Mouse (Mus musculus): ENCODE results near the gene Spsb1. TPM values are rescaled to one million over a fixed set of nuclear protein-coding genes. Genes with fewer than 3 reads are reported as not detected.

Gene Spsb1
- polyA plus RNA-seq, 1 experiment from 2014 or later, result 5.1 TPM

GRCm38 (mm10) chr4:149905302-149905974 lies 49.4 kb downstream of the Spsb1 start:
- H3K4me3 ChIP-seq (ENCODE audit: low read depth, low read length), result no peak overlapping the region
- no peaks in the 10 kb centered on the region for H3K4me1 ChIP-seq (ENCODE audit: control insufficient read depth, insufficient read depth, low read length)
- H3K4me2 ChIP-seq (ENCODE audit: low read length), result no peak overlapping the region
- ATAC-seq, result no peak
- H3K36me3 ChIP-seq (ENCODE audit: control insufficient read depth, insufficient read depth, low read length), result no peaks in the 10 kb centered on the region
- H3K9me3 ChIP-seq (replicated peaks; ENCODE audit: control insufficient read depth, low read length, poor library complexity, severe bottlenecking), result no peaks in the 10 kb centered on the region
- H3K9ac ChIP-seq (ENCODE audit: low read depth, low read length), result no peak overlapping the region
- H3K27me3 ChIP-seq (ENCODE audit: control insufficient read depth, insufficient read depth, low read depth, low read length), result no peaks in the 10 kb centered on the region
- 90% methylated on average over 10 of the region's 10 CpGs for WGBS
- no peak overlapping the region for H3K27ac ChIP-seq (ENCODE audit: low read length)

- ATAC-seq, result no peak
- Histone ChIP-seq H3K27ac (ENCODE audit: low read length) (no peak overlapping the region), H3K9me3 (replicated peaks; ENCODE audit: control insufficient read depth, low read length, poor library complexity, severe bottlenecking) (no peaks in the 10 kb centered on the region), H3K4me3 (ENCODE audit: low read depth, low read length) (no peak overlapping the region), H3K4me2 (ENCODE audit: low read length) (no peak overlapping the region), H3K36me3 (ENCODE audit: control insufficient read depth, insufficient read depth, low read length) (no peaks in the 10 kb centered on the region), H3K27me3 (ENCODE audit: control insufficient read depth, insufficient read depth, low read depth, low read length) (no peaks in the 10 kb centered on the region), H3K4me1 (ENCODE audit: control insufficient read depth, insufficient read depth, low read length) (no peaks in the 10 kb centered on the region), H3K9ac (ENCODE audit: low read depth, low read length) (no peak overlapping the region)
- WGBS, result 76% methylated on average over 5 of the region's 5 CpGs
Measured at GRCm38 (mm10) chr4:149903026-149903425, 51.8 kb downstream of the Spsb1 start.

GRCm38 (mm10) chr4:149901349-149901782 lies 53.5 kb downstream of the Spsb1 start:
- no peaks in the 10 kb centered on the region for H3K36me3 ChIP-seq (ENCODE audit: control insufficient read depth, insufficient read depth, low read length)
- 71% methylated on average over 3 of the region's 3 CpGs for WGBS
- no peak for ATAC-seq

GRCm38 (mm10) chr4:149897661-149898260 lies 57.1 kb downstream of the Spsb1 start:
- H3K4me1 ChIP-seq (ENCODE audit: control insufficient read depth, insufficient read depth, low read length), result peaks cover 3% of the 10 kb centered on the region; the same call in 1 of the 2 replicates
- no peaks in the 10 kb centered on the region for H3K9me3 ChIP-seq (replicated peaks; ENCODE audit: control insufficient read depth, low read length, poor library complexity, severe bottlenecking)
- WGBS, result 92% methylated on average over 13 of the region's 13 CpGs
- no peak overlapping the region for H3K4me3 ChIP-seq (ENCODE audit: low read depth, low read length)
- H3K9ac ChIP-seq (ENCODE audit: low read depth, low read length), result no peak overlapping the region
- H3K36me3 ChIP-seq (ENCODE audit: control insufficient read depth, insufficient read depth, low read length), result no peaks in the 10 kb centered on the region
- H3K4me2 ChIP-seq (ENCODE audit: low read length), result no peak overlapping the region
- no peak overlapping the region for H3K27ac ChIP-seq (ENCODE audit: low read length)
- ATAC-seq, result no peak
- no peaks in the 10 kb centered on the region for H3K27me3 ChIP-seq (ENCODE audit: control insufficient read depth, insufficient read depth, low read depth, low read length)

More at GRCm38 (mm10) chr4:149901349-149901782, 53.5 kb downstream of the Spsb1 start:
- no peak overlapping the region for H3K9ac ChIP-seq (ENCODE audit: low read depth, low read length)
- no peaks in the 10 kb centered on the region for H3K27me3 ChIP-seq (ENCODE audit: control insufficient read depth, insufficient read depth, low read depth, low read length)
- no peak overlapping the region for H3K4me2 ChIP-seq (ENCODE audit: low read length)
- no peaks in the 10 kb centered on the region for H3K9me3 ChIP-seq (replicated peaks; ENCODE audit: control insufficient read depth, low read length, poor library complexity, severe bottlenecking)
- H3K4me1 ChIP-seq (ENCODE audit: control insufficient read depth, insufficient read depth, low read length), result no peaks in the 10 kb centered on the region
- no peak overlapping the region for H3K27ac ChIP-seq (ENCODE audit: low read length)
- no peak overlapping the region for H3K4me3 ChIP-seq (ENCODE audit: low read depth, low read length)

GRCm38 (mm10) chr4:149896024-149896538 lies 58.8 kb downstream of the Spsb1 start:
- H3K4me3 ChIP-seq (ENCODE audit: low read depth, low read length), result no peak overlapping the region
- no peak overlapping the region for H3K27ac ChIP-seq (ENCODE audit: low read length)
- 77% methylated on average over 12 of the region's 12 CpGs for WGBS
- no peak overlapping the region for H3K9ac ChIP-seq (ENCODE audit: low read depth, low read length)
- H3K27me3 ChIP-seq (ENCODE audit: control insufficient read depth, insufficient read depth, low read depth, low read length), result no peaks in the 10 kb centered on the region
- no peaks in the 10 kb centered on the region for H3K9me3 ChIP-seq (replicated peaks; ENCODE audit: control insufficient read depth, low read length, poor library complexity, severe bottlenecking)
- H3K36me3 ChIP-seq (ENCODE audit: control insufficient read depth, insufficient read depth, low read length), result no peaks in the 10 kb centered on the region
- no peak for ATAC-seq
- peaks cover 3% of the 10 kb centered on the region; the same call in 1 of the 2 replicates for H3K4me1 ChIP-seq (ENCODE audit: control insufficient read depth, insufficient read depth, low read length)
- no peak overlapping the region for H3K4me2 ChIP-seq (ENCODE audit: low read length)

- H3K36me3 ChIP-seq (ENCODE audit: control insufficient read depth, insufficient read depth, low read length), result no peaks in the 10 kb centered on the region
- H3K27ac ChIP-seq (ENCODE audit: low read length), result no peak overlapping the region
- no peaks in the 10 kb centered on the region for H3K27me3 ChIP-seq (ENCODE audit: control insufficient read depth, insufficient read depth, low read depth, low read length)
- H3K9ac ChIP-seq (ENCODE audit: low read depth, low read length), result no peak overlapping the region
- H3K4me3 ChIP-seq (ENCODE audit: low read depth, low read length), result no peak overlapping the region
- ATAC-seq, result no peak
- H3K9me3 ChIP-seq (replicated peaks; ENCODE audit: control insufficient read depth, low read length, poor library complexity, severe bottlenecking), result no peaks in the 10 kb centered on the region
- 70% methylated on average over 7 of the region's 7 CpGs for WGBS
- H3K4me2 ChIP-seq (ENCODE audit: low read length), result no peak overlapping the region
- H3K4me1 ChIP-seq (ENCODE audit: control insufficient read depth, insufficient read depth, low read length), result peaks cover 3% of the 10 kb centered on the region; the same call in 1 of the 2 replicates
Measured at GRCm38 (mm10) chr4:149895226-149895625, 59.6 kb downstream of the Spsb1 start.

- peaks cover 3% of the 10 kb centered on the region; the same call in 1 of the 2 replicates for H3K4me1 ChIP-seq (ENCODE audit: control insufficient read depth, insufficient read depth, low read length)
- H3K4me3 ChIP-seq (ENCODE audit: low read depth, low read length), result no peak overlapping the region
- H3K27ac ChIP-seq (ENCODE audit: low read length), result no peak overlapping the region
- WGBS, result 91% methylated on average over 7 of the region's 7 CpGs
- no peak overlapping the region for H3K4me2 ChIP-seq (ENCODE audit: low read length)
- H3K27me3 ChIP-seq (ENCODE audit: control insufficient read depth, insufficient read depth, low read depth, low read length), result no peaks in the 10 kb centered on the region
- H3K9ac ChIP-seq (ENCODE audit: low read depth, low read length), result no peak overlapping the region
- ATAC-seq, result no peak
- H3K36me3 ChIP-seq (ENCODE audit: control insufficient read depth, insufficient read depth, low read length), result no peaks in the 10 kb centered on the region
- H3K9me3 ChIP-seq (replicated peaks; ENCODE audit: control insufficient read depth, low read length, poor library complexity, severe bottlenecking), result no peaks in the 10 kb centered on the region
Measured at GRCm38 (mm10) chr4:149894300-149894699, 60.5 kb downstream of the Spsb1 start.

- 33% methylated on average over 11 of the region's 11 CpGs for WGBS
- H3K4me1 ChIP-seq (ENCODE audit: control insufficient read depth, insufficient read depth, low read length), result peaks cover 3% of the 10 kb centered on the region; the same call in 1 of the 2 replicates
- H3K36me3 ChIP-seq (ENCODE audit: control insufficient read depth, insufficient read depth, low read length), result no peaks in the 10 kb centered on the region
- no peak overlapping the region for H3K4me2 ChIP-seq (ENCODE audit: low read length)
- no peaks in the 10 kb centered on the region for H3K9me3 ChIP-seq (replicated peaks; ENCODE audit: control insufficient read depth, low read length, poor library complexity, severe bottlenecking)
- H3K4me3 ChIP-seq (ENCODE audit: low read depth, low read length), result no peak overlapping the region
- H3K27ac ChIP-seq (ENCODE audit: low read length), result 0 out of 2 replicates have a peak overlapping the region, but pooled peaks have one; percentile 15
- ATAC-seq, result no peak
- H3K9ac ChIP-seq (ENCODE audit: low read depth, low read length), result no peak overlapping the region
- H3K27me3 ChIP-seq (ENCODE audit: control insufficient read depth, insufficient read depth, low read depth, low read length), result no peaks in the 10 kb centered on the region
Measured at GRCm38 (mm10) chr4:149893611-149894151, 61.2 kb downstream of the Spsb1 start.

All from midbrain, embryonic 16.5 days (tissue).